Mouse (Mus musculus) urinary bladder, postnatal 25 days (tissue): Measurements from ENCODE around the gene Prkd3.

ENCODE experiments used
- DNase-seq: peaks from one replicate; pipeline ENCODE4 v3.0.0; 2022; ENCODE audit warnings: low spot score

The Prkd3 gene

GRCm38 (mm10) chr17:78999745-79000270 lies 20.8 kb downstream of the Prkd3 start:
- DNase-seq, result no peak

- no peak for DNase-seq
Measured at GRCm38 (mm10) chr17:78999189-78999588, 21.4 kb downstream of the Prkd3 start.

GRCm38 (mm10) chr17:78998130-78998529 lies 22.5 kb downstream of the Prkd3 start:
- DNase-seq, result no peak

GRCm38 (mm10) chr17:78994931-78995820 lies 25.4 kb downstream of the Prkd3 start:
- DNase-seq, result no peak

- DNase-seq, result no peak
Measured at GRCm38 (mm10) chr17:78994382-78994781, 26.2 kb downstream of the Prkd3 start.

- DNase-seq, result no peak
Measured at GRCm38 (mm10) chr17:78993670-78994069, 26.9 kb downstream of the Prkd3 start.

GRCm38 (mm10) chr17:78992303-78993027 lies 28.2 kb downstream of the Prkd3 start:
- no peak for DNase-seq

- DNase-seq, result no peak
Measured at GRCm38 (mm10) chr17:78991549-78991948, 29.1 kb downstream of the Prkd3 start.

- DNase-seq, result no peak
Measured at GRCm38 (mm10) chr17:78989015-78989414, 31.6 kb downstream of the Prkd3 start.

- DNase-seq, result no peak
Measured at GRCm38 (mm10) chr17:78983736-78984135, 36.9 kb downstream of the Prkd3 start.

- DNase-seq, result no peak
Measured at GRCm38 (mm10) chr17:78983166-78983565, 37.5 kb downstream of the Prkd3 start.

GRCm38 (mm10) chr17:78968500-78968899 lies 52.1 kb downstream of the Prkd3 start:
- no peak for DNase-seq

GRCm38 (mm10) chr17:78966092-78966883 lies 54.3 kb downstream of the Prkd3 start:
- DNase-seq, result no peak

GRCm38 (mm10) chr17:78964387-78964786 lies 56.2 kb downstream of the Prkd3 start:
- no peak for DNase-seq

- no peak for DNase-seq
Measured at GRCm38 (mm10) chr17:78959473-78959872, 61.1 kb downstream of the Prkd3 start.

GRCm38 (mm10) chr17:78953240-78953639 lies 67.4 kb downstream of the Prkd3 start:
- no peak for DNase-seq

- DNase-seq, result no peak
Measured at GRCm38 (mm10) chr17:78952070-78952469, 68.5 kb downstream of the Prkd3 start.

GRCm38 (mm10) chr17:78951225-78951624 lies 69.4 kb downstream of the Prkd3 start:
- DNase-seq, result no peak

GRCm38 (mm10) chr17:78942579-78942978 lies 78.0 kb downstream of the Prkd3 start:
- no peak for DNase-seq

GRCm38 (mm10) chr17:78938927-78939326 lies 81.7 kb downstream of the Prkd3 start:
- no peak for DNase-seq

GRCm38 (mm10) chr17:78937229-78937853 lies 83.3 kb downstream of the Prkd3 start:
- no peak for DNase-seq
